Mouse (Mus musculus): ENCODE measurements around the gene Acp4.

Acp4 gene

GRCm38 (mm10) chr7:44274096-44274495, 16.9 kb upstream of the Acp4 start:
- TF ChIP-seq GATA4 (IDR thresholded peaks at IDR 0.05; ENCODE audit: insufficient replicate concordance, low read length), result no peak

GRCm38 (mm10) chr7:44273446-44273845, 16.3 kb upstream of the Acp4 start:
- no peak for TF ChIP-seq GATA4 (IDR thresholded peaks at IDR 0.05; ENCODE audit: insufficient replicate concordance, low read length)

- no peak for TF ChIP-seq GATA4 (IDR thresholded peaks at IDR 0.05; ENCODE audit: insufficient replicate concordance, low read length)
Observed at GRCm38 (mm10) chr7:44272546-44272945, 15.4 kb upstream of the Acp4 start.

- no peak for TF ChIP-seq GATA4 (IDR thresholded peaks at IDR 0.05; ENCODE audit: insufficient replicate concordance, low read length)
Observed at GRCm38 (mm10) chr7:44271309-44271708, 14.1 kb upstream of the Acp4 start.

GRCm38 (mm10) chr7:44269397-44269796, 12.2 kb upstream of the Acp4 start:
- TF ChIP-seq GATA4 (IDR thresholded peaks at IDR 0.05; ENCODE audit: insufficient replicate concordance, low read length), result no peak

- no peak for TF ChIP-seq GATA4 (IDR thresholded peaks at IDR 0.05; ENCODE audit: insufficient replicate concordance, low read length)
Observed at GRCm38 (mm10) chr7:44268117-44268516, 10.9 kb upstream of the Acp4 start.

- no peak for TF ChIP-seq GATA4 (IDR thresholded peaks at IDR 0.05; ENCODE audit: insufficient replicate concordance, low read length)
Observed at GRCm38 (mm10) chr7:44262791-44263643, 5.8 kb upstream of the Acp4 start.

GRCm38 (mm10) chr7:44261147-44261546, 4.0 kb upstream of the Acp4 start, which contains the start of gene Gm15517:
Gm15517 (plus strand) TSS chr7:44261447.
- TF ChIP-seq GATA4 (IDR thresholded peaks at IDR 0.05; ENCODE audit: insufficient replicate concordance, low read length), result no peak

GRCm38 (mm10) chr7:44260410-44260809, 3.2 kb upstream of the Acp4 start:
- no peak for TF ChIP-seq GATA4 (IDR thresholded peaks at IDR 0.05; ENCODE audit: insufficient replicate concordance, low read length)

GRCm38 (mm10) chr7:44254930-44255329, 2.2 kb downstream of the Acp4 start:
- TF ChIP-seq GATA4 (IDR thresholded peaks at IDR 0.05; ENCODE audit: insufficient replicate concordance, low read length), result no peak

- no peak for TF ChIP-seq GATA4 (IDR thresholded peaks at IDR 0.05; ENCODE audit: insufficient replicate concordance, low read length)
Observed at GRCm38 (mm10) chr7:44253023-44253616, 4.1 kb downstream of the Acp4 start.

- TF ChIP-seq GATA4 (IDR thresholded peaks at IDR 0.05; ENCODE audit: insufficient replicate concordance, low read length), result no peak
Observed at GRCm38 (mm10) chr7:44249248-44249647, 7.9 kb downstream of the Acp4 start.

GRCm38 (mm10) chr7:44247971-44248370, 9.2 kb downstream of the Acp4 start:
- no peak for TF ChIP-seq GATA4 (IDR thresholded peaks at IDR 0.05; ENCODE audit: insufficient replicate concordance, low read length)

GRCm38 (mm10) chr7:44246984-44247470, 10.2 kb downstream of the Acp4 start:
- TF ChIP-seq GATA4 (IDR thresholded peaks at IDR 0.05; ENCODE audit: insufficient replicate concordance, low read length), result no peak

- no peak for TF ChIP-seq GATA4 (IDR thresholded peaks at IDR 0.05; ENCODE audit: insufficient replicate concordance, low read length)
Observed at GRCm38 (mm10) chr7:44246055-44246983, 10.9 kb downstream of the Acp4 start, which contains the start of the genes 1700028J19Rik and 2410002F23Rik. 1700028J19Rik (minus strand) TSS chr7:44246695. 2410002F23Rik (plus strand) TSS chr7:44246722.
